Mouse (Mus musculus) myocyte (in vitro differentiated cells): ENCODE data around the gene Gm5431.

Source experiments
- CEBPB ChIP-seq: IDR thresholded peaks from 2 replicates; pipeline ENCODE4 v1.6.1; 2011; ENCODE audit warnings: mild to moderate bottlenecking, moderate library complexity; ENCODE audit not compliant: poor library complexity, insufficient read depth, severe bottlenecking
- E2F4 ChIP-seq: IDR thresholded peaks from one replicate; pipeline ENCODE4 v1.6.1; 2011; ENCODE audit warnings: mild to moderate bottlenecking, control low read depth, moderate library complexity; ENCODE audit not compliant: insufficient read depth
- MAX ChIP-seq: IDR thresholded peaks from one replicate; pipeline ENCODE4 v1.6.1; 2011; ENCODE audit warnings: low read depth, mild to moderate bottlenecking, control low read depth
- MYOD1 ChIP-seq, 3 experiments: IDR thresholded peaks; one replicate each; pipeline ENCODE4 v1.6.1; 2011; ENCODE audit warnings: control low read depth in 2 of 3, low read depth in 2 of 3, mild to moderate bottlenecking in 2 of 3, moderate library complexity in 1 of 3; ENCODE audit not compliant: insufficient read length in 2 of 3, control insufficient read depth in 1 of 3
- MYOG ChIP-seq, 3 experiments: IDR thresholded peaks; one replicate each; pipeline ENCODE4 v1.6.1; 2011; ENCODE audit warnings: control low read depth in 2 of 3, low read depth in 2 of 3, mild to moderate bottlenecking in 2 of 3; ENCODE audit not compliant: insufficient read length in 2 of 3, control insufficient read depth in 1 of 3, insufficient read depth in 1 of 3
- POLR2A ChIP-seq: IDR thresholded peaks from one replicate; pipeline ENCODE4 v1.6.1; 2011; ENCODE audit warnings: low read depth, mild to moderate bottlenecking, control low read depth, moderate library complexity; ENCODE audit not compliant: insufficient read length
- POLR2AphosphoS2 ChIP-seq: IDR thresholded peaks from one replicate; pipeline ENCODE4 v1.6.1; 2011; ENCODE audit warnings: low read depth, control low read depth; ENCODE audit not compliant: insufficient read length
- REST ChIP-seq: IDR thresholded peaks from one replicate; pipeline ENCODE4 v1.6.1; 2011; ENCODE audit warnings: mild to moderate bottlenecking, control low read depth, moderate library complexity; ENCODE audit not compliant: insufficient read depth, insufficient read length
- SRF ChIP-seq: IDR thresholded peaks from one replicate; pipeline ENCODE4 v1.6.1; 2011; ENCODE audit warnings: low read depth; ENCODE audit not compliant: control insufficient read depth, insufficient read length
- TCF12 ChIP-seq: IDR thresholded peaks from one replicate; pipeline ENCODE4 v1.6.1; 2011; ENCODE audit warnings: mild to moderate bottlenecking, control low read depth; ENCODE audit not compliant: poor library complexity, insufficient read depth, severe bottlenecking
- USF1 ChIP-seq: IDR thresholded peaks from one replicate; pipeline ENCODE4 v1.6.1; 2011; ENCODE audit warnings: low read depth, mild to moderate bottlenecking, control low read depth, moderate library complexity

DNA sequence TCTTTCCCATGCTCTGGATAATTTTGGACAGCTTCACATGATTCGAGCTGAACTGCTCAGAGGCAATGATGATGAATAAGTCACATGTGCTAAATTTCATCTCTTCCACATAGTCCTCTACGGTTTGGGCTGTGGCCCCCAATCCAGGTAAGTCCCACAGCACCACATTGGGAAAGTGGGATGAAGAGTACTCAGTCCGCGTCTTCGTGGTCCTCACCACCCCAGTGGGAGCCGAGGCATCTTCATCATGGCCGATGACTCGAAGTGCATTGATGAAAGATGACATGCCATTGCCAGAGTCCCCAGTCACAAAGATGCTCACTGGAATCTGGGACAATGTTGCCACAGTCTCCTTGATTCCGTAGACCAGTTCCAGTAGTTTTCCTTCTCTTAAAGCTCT is 35.5 kb downstream of the Gm5431 start:
- TF ChIP-seq POLR2A = no peak
- TF ChIP-seq CEBPB = no peak
- TF ChIP-seq TCF12 = no peak
- TF ChIP-seq USF1 = no peak
- TF ChIP-seq MYOG (IDR thresholded peaks at IDR 0.05; ENCODE audit: control insufficient read depth in 1 of 3, insufficient read depth in 1 of 3, insufficient read length in 2 of 3, low read depth in 2 of 3) = no peak
- TF ChIP-seq MAX = no peak
- TF ChIP-seq MYOD1 (IDR thresholded peaks at IDR 0.05; ENCODE audit: control insufficient read depth in 1 of 3, insufficient read length in 2 of 3, low read depth in 2 of 3) = no peak
- no peak for TF ChIP-seq E2F4
- TF ChIP-seq REST = no peak
- no peak for TF ChIP-seq SRF
- no peak for TF ChIP-seq POLR2AphosphoS2
